Mouse (Mus musculus) lung, embryonic 16.5 days (tissue): Measurements from ENCODE around the gene Ryr2. TPM values are rescaled to one million over a fixed set of nuclear protein-coding genes. Genes with fewer than 3 reads are reported as not detected.

ENCODE experiments used
- ATAC-seq: fragments of 200-750 bp; cut with Nextera tagmentation; 2 replicates; pipeline ENCODE4 v1.8.0; 2017; ENCODE audit warnings: low read depth, mild to moderate bottlenecking, moderate library complexity
- H3K27ac ChIP-seq: fragments of 300-500 bp; sonication (generic); 2 replicates; pipeline ENCODE4 v1.5.1; 2014; ENCODE audit warnings: mild to moderate bottlenecking, control low read depth, low read length
- H3K27me3 ChIP-seq: fragments of 300-500 bp; sonication (generic); 2 replicates; pipeline ENCODE4 v1.6.1; 2014; ENCODE audit warnings: low read depth, low read length, mixed read lengths; ENCODE audit not compliant: control insufficient read depth, insufficient read depth
- H3K36me3 ChIP-seq: fragments of 300-500 bp; sonication (generic); 2 replicates; pipeline ENCODE4 v1.6.1; 2014; ENCODE audit warnings: low read length; ENCODE audit not compliant: control insufficient read depth, insufficient read depth
- H3K4me1 ChIP-seq: fragments of 300-500 bp; sonication (generic); replicated peaks from 2 replicates; pipeline ENCODE4 v1.6.1; 2014; ENCODE audit warnings: low read length, mixed read lengths; ENCODE audit not compliant: control insufficient read depth, insufficient read depth
- H3K4me2 ChIP-seq: fragments of 300-500 bp; sonication (generic); 2 replicates; pipeline ENCODE4 v1.6.1; 2014; ENCODE audit warnings: low read depth, low read length, control low read depth
- H3K4me3 ChIP-seq: fragments of 300-500 bp; sonication (generic); 2 replicates; pipeline ENCODE4 v1.5.1; 2014; ENCODE audit warnings: mild to moderate bottlenecking, low read length, control low read depth
- H3K9ac ChIP-seq: fragments of 300-500 bp; sonication (generic); 2 replicates; pipeline ENCODE4 v1.6.1; 2014; ENCODE audit warnings: low read length, control low read depth
- H3K9me3 ChIP-seq: fragments of 300-500 bp; sonication (generic); 2 replicates; pipeline ENCODE4 v1.6.1; 2016; ENCODE audit warnings: low read length; ENCODE audit not compliant: control insufficient read depth
- WGBS: fragments of 180-500 bp; shearing (Covaris S2); extraction: QIAGEN DNeasy Blood & Tissue Kit; methylation state at CpG from one replicate; pipeline ENCODE4 v1.1.7; 2014; 5-methylcytosine and 5-hydroxymethylcytosine counted together
- polyA plus RNA-seq: library from polyadenylated mRNA; unstranded; fragments of >200 nt; fragmentation: Nextera tagmentation; extraction: Ambion mirVana; gene quantifications from 2 replicates; pipeline ENCODE4 v1.2.1, GENCODE M21; 2015

Gene Ryr2
- polyA plus RNA-seq, 1 experiment from 2014 or later: 1.5 TPM

GRCm38 (mm10) chr13:12053910-12054309 lies 52.8 kb downstream of the Ryr2 start:
- Histone ChIP-seq H3K36me3 (no peaks in the 10 kb centered on the region), H3K4me1 (no peaks in the 10 kb centered on the region), H3K9ac (no peak overlapping the region), H3K27me3 (no peaks in the 10 kb centered on the region), H3K27ac (no peak overlapping the region), H3K4me3 (no peak overlapping the region), H3K9me3 (no peaks in the 10 kb centered on the region), H3K4me2 (no peak overlapping the region)
- ATAC-seq: no peak
- WGBS: 90% methylated on average over 3 of the region's 3 CpGs

GRCm38 (mm10) chr13:12050809-12051208 lies 55.9 kb downstream of the Ryr2 start:
- no peak overlapping the region for H3K4me2 ChIP-seq
- H3K36me3 ChIP-seq: no peaks in the 10 kb centered on the region
- H3K9ac ChIP-seq: no peak overlapping the region
- H3K9me3 ChIP-seq: no peaks in the 10 kb centered on the region
- 86% methylated on average over 1 of the region's 1 CpGs for WGBS
- H3K27me3 ChIP-seq: no peaks in the 10 kb centered on the region
- no peaks in the 10 kb centered on the region for H3K4me1 ChIP-seq
- no peak overlapping the region for H3K27ac ChIP-seq
- H3K4me3 ChIP-seq: no peak overlapping the region
- ATAC-seq: no peak

DNA sequence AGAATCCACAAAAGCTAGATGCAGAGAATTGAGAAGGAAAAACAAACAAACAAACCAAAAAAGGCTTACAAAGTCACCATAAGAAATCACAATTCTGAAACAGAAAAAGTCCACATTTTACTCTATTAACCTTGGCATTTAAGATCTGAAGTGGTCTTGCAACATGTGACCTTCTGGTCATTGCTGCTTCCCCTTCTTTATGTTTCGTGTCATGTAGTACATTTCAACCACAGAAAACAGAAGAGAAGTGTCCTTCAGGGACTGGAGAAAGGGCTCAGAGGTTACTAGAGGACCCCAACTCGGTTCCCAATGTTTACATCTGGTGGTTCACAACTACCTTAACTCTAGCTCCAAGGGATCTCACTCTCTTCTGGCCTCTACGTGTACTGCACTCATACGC lies 59.7 kb downstream of the Ryr2 start:
- Histone ChIP-seq H3K4me3 (no peak overlapping the region), H3K9me3 (no peaks in the 10 kb centered on the region), H3K9ac (no peak overlapping the region), H3K27me3 (no peaks in the 10 kb centered on the region), H3K27ac (no peak overlapping the region), H3K4me1 (no peaks in the 10 kb centered on the region), H3K36me3 (no peaks in the 10 kb centered on the region), H3K4me2 (no peak overlapping the region)
- 70% methylated on average over 4 of the region's 4 CpGs for WGBS
- ATAC-seq: no peak

GRCm38 (mm10) chr13:12044751-12045150 lies 62.0 kb downstream of the Ryr2 start:
- Histone ChIP-seq H3K4me1 (no peaks in the 10 kb centered on the region), H3K36me3 (no peaks in the 10 kb centered on the region), H3K9me3 (no peaks in the 10 kb centered on the region), H3K4me2 (no peak overlapping the region), H3K27ac (no peak overlapping the region), H3K4me3 (no peak overlapping the region), H3K27me3 (no peaks in the 10 kb centered on the region), H3K9ac (no peak overlapping the region)
- 70% methylated on average over 2 of the region's 2 CpGs for WGBS
- ATAC-seq: no peak

DNA sequence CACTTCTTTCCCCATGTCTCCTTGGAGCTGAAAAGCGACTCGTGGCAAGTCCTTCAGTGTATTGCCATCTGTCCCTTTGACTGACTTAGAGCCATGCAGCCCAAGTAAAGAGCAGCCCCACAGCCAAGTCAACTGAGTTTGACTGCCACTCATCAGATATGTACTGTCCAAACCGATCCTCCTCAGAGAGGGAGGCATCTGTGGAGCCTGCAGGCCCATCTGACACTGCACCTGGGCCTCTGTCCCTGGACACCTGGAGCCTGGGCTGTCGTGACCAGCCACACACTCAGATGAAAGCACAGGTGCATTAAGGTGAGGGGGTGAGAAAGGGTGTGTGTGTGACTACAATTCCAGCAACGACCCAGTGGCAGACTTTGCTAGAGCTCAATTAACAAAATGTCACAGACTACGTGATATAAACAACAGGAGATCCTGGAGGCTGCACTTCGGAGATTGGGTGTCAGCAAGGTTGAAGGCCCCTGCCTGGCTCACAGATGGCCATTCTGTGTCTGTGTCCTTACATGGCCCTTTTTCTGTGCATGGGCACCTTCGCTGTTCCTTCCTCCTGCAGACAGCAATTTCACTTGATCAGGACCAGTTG lies 63.8 kb downstream of the Ryr2 start:
- 58% methylated on average over 8 of the region's 8 CpGs for WGBS
- Histone ChIP-seq H3K4me2 (no peak overlapping the region), H3K36me3 (no peaks in the 10 kb centered on the region), H3K9ac (no peak overlapping the region), H3K27me3 (no peaks in the 10 kb centered on the region), H3K4me3 (no peak overlapping the region), H3K4me1 (no peaks in the 10 kb centered on the region), H3K9me3 (no peaks in the 10 kb centered on the region), H3K27ac (no peak overlapping the region)
- ATAC-seq: no peak

GRCm38 (mm10) chr13:12039967-12040366 lies 66.8 kb downstream of the Ryr2 start:
- H3K9ac ChIP-seq: no peak overlapping the region
- H3K4me1 ChIP-seq: no peaks in the 10 kb centered on the region; the same call in 1 of the 2 replicates
- no peaks in the 10 kb centered on the region for H3K27me3 ChIP-seq
- ATAC-seq: no peak
- WGBS: 85% methylated on average over 3 of the region's 3 CpGs
- no peak overlapping the region for H3K27ac ChIP-seq
- H3K9me3 ChIP-seq: no peaks in the 10 kb centered on the region
- H3K4me3 ChIP-seq: no peak overlapping the region
- H3K4me2 ChIP-seq: no peak overlapping the region
- no peaks in the 10 kb centered on the region for H3K36me3 ChIP-seq

DNA sequence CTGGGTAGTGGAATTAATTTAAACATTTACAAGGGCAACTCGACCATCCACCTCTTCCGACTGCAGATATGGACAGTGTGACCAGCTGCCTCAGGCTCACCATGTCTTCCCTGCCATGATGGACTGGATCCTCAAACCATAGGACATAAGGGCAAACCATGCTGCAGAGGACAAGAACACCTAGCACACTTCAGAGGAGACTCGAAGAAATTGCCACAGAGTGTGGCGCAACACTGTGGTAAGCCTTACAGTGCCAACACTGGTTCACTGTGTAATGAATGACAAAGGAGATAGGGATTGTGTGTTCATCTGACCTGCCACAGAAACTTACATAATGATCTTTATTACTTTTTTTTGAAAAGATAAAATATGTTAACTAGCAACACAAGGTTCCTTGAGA lies 68.1 kb downstream of the Ryr2 start:
- Histone ChIP-seq H3K27ac (no peak overlapping the region), H3K4me3 (no peak overlapping the region), H3K27me3 (no peaks in the 10 kb centered on the region), H3K9me3 (no peaks in the 10 kb centered on the region), H3K36me3 (no peaks in the 10 kb centered on the region), H3K4me1 (no peaks in the 10 kb centered on the region; the same call in 1 of the 2 replicates), H3K9ac (no peak overlapping the region), H3K4me2 (no peak overlapping the region)
- WGBS: 79% methylated on average over 4 of the region's 4 CpGs
- ATAC-seq: no peak

DNA sequence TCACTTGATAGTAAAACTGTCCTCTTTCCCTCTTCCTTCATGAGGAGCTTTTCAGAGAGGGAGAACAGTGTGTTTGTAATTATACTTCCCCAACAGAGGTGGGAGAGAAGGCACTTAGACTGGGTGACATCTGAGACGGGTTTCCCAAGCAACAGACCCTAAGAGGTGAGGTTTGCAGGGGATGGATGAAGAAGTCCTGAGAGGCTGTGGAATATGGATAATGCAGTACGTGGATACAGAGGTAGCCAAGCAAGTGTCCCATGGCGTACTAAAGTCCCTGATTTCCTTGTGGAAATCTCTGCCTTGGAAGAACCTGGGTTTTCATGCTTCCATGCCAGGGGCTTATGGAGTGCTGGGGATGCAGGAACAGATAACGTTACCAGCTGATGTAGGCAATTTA lies 69.5 kb downstream of the Ryr2 start:
- Histone ChIP-seq H3K4me1 (no peaks in the 10 kb centered on the region; the same call in 1 of the 2 replicates), H3K27me3 (no peaks in the 10 kb centered on the region), H3K4me2 (no peak overlapping the region), H3K9ac (no peak overlapping the region), H3K36me3 (no peaks in the 10 kb centered on the region), H3K9me3 (no peaks in the 10 kb centered on the region), H3K4me3 (no peak overlapping the region), H3K27ac (no peak overlapping the region)
- WGBS: 68% methylated on average over 4 of the region's 4 CpGs
- ATAC-seq: no peak

DNA sequence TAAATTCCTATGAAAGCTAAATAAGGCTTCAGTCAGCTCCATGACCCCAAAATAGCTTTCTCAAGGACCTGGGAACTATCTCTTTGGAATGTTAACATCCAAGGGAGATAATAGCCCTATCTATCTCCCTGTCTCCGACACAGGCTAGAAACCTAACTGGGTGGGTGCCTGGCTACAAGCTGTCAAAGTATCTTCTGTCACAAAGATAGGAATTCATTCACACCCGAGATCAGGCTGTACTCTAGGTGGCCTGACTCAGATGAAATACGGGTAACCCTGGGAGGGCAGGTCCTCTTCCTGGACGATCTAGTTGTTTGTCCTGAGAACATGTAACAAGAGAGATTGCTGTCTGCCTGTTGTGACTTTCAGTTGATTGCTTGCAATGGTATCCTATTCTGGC lies 69.9 kb downstream of the Ryr2 start:
- Histone ChIP-seq H3K4me1 (no peaks in the 10 kb centered on the region; the same call in 1 of the 2 replicates), H3K9me3 (no peaks in the 10 kb centered on the region), H3K27me3 (no peaks in the 10 kb centered on the region), H3K27ac (no peak overlapping the region), H3K9ac (no peak overlapping the region), H3K4me3 (no peak overlapping the region), H3K36me3 (no peaks in the 10 kb centered on the region), H3K4me2 (no peak overlapping the region)
- 11% methylated on average over 4 of the region's 4 CpGs for WGBS
- ATAC-seq: no peak

- Histone ChIP-seq H3K9ac (no peak overlapping the region), H3K4me3 (no peak overlapping the region), H3K4me2 (no peak overlapping the region), H3K4me1 (no peaks in the 10 kb centered on the region; the same call in 1 of the 2 replicates), H3K27ac (no peak overlapping the region), H3K9me3 (no peaks in the 10 kb centered on the region), H3K36me3 (no peaks in the 10 kb centered on the region), H3K27me3 (no peaks in the 10 kb centered on the region)
- WGBS: 62% methylated on average over 6 of the region's 6 CpGs
- ATAC-seq: no peak
These were observed 72.8 kb downstream of the Ryr2 start for GRCm38 (mm10) chr13:12033914-12034313.
